Mouse (Mus musculus) embryonic facial prominence, embryonic 14.5 days (tissue): Measurements from ENCODE around the gene Hspa13. TPM values are rescaled to one million over a fixed set of nuclear protein-coding genes. Genes with fewer than 3 reads are reported as not detected.

Source experiments
- ATAC-seq: fragments of 200-750 bp; cut with Nextera tagmentation; 2 replicates; pipeline ENCODE4 v1.8.0; 2017; ENCODE audit warnings: low read depth, moderate number of reproducible peaks, moderate TSS enrichment
- DNase-seq: peaks from one replicate; pipeline ENCODE4 v3.0.0-alpha.2; 2015; ENCODE audit warnings: low spot score
- H3K27ac ChIP-seq: fragments of 300-500 bp; sonication (generic); replicated peaks from 2 replicates; pipeline ENCODE4 v1.5.1; 2014; ENCODE audit warnings: low read depth, mild to moderate bottlenecking, low read length, moderate library complexity
- H3K27me3 ChIP-seq: fragments of 300-500 bp; sonication (generic); replicated peaks from 2 replicates; pipeline ENCODE4 v1.6.1; 2014; ENCODE audit warnings: low read length; ENCODE audit not compliant: control insufficient read depth, insufficient read depth
- H3K36me3 ChIP-seq: fragments of 300-500 bp; sonication (generic); 2 replicates; pipeline ENCODE4 v1.6.1; 2014; ENCODE audit warnings: low read length, mixed read lengths; ENCODE audit not compliant: control insufficient read depth, insufficient read depth
- H3K4me1 ChIP-seq: fragments of 300-500 bp; sonication (generic); 2 replicates; pipeline ENCODE4 v1.6.1; 2014; ENCODE audit warnings: antibody characterized with exemption, low read length; ENCODE audit not compliant: control insufficient read depth, insufficient read depth
- H3K4me2 ChIP-seq: fragments of 300-500 bp; sonication (generic); 2 replicates; pipeline ENCODE4 v1.6.1; 2014; ENCODE audit warnings: low read depth, mild to moderate bottlenecking, low read length, moderate library complexity, mixed read lengths
- H3K4me3 ChIP-seq: fragments of 300-500 bp; sonication (generic); 2 replicates; pipeline ENCODE4 v1.5.1; 2014; ENCODE audit warnings: low read depth, mild to moderate bottlenecking, low read length
- H3K9ac ChIP-seq: fragments of 300-500 bp; sonication (generic); 2 replicates; pipeline ENCODE4 v1.6.1; 2014; ENCODE audit warnings: low read depth, mild to moderate bottlenecking, low read length, moderate library complexity, mixed read lengths
- H3K9me3 ChIP-seq: fragments of 300-500 bp; sonication (generic); 2 replicates; pipeline ENCODE4 v1.6.1; 2016; ENCODE audit warnings: low read length; ENCODE audit not compliant: control insufficient read depth
- WGBS: fragments of 180-500 bp; shearing (Covaris S2); extraction: QIAGEN DNeasy Blood & Tissue Kit; methylation state at CpG from one replicate; pipeline ENCODE4 v1.1.7; 2014; 5-methylcytosine and 5-hydroxymethylcytosine counted together
- microRNA-seq: library from miRNA; unstranded; fragments of <30 nt; microRNA quantifications from one replicate; pipeline ENCODE4, GENCODE M21; 2016; ENCODE audit warnings: borderline number of aligned reads
- polyA plus RNA-seq: library from polyadenylated mRNA; unstranded; fragments of >200 nt; fragmentation: Nextera tagmentation; extraction: Ambion mirVana; gene quantifications from 2 replicates; pipeline ENCODE4 v1.2.1, GENCODE M21; 2014

The Hspa13 gene
- polyA plus RNA-seq, 1 experiment from 2014 or later, result 38.4 TPM

DNA sequence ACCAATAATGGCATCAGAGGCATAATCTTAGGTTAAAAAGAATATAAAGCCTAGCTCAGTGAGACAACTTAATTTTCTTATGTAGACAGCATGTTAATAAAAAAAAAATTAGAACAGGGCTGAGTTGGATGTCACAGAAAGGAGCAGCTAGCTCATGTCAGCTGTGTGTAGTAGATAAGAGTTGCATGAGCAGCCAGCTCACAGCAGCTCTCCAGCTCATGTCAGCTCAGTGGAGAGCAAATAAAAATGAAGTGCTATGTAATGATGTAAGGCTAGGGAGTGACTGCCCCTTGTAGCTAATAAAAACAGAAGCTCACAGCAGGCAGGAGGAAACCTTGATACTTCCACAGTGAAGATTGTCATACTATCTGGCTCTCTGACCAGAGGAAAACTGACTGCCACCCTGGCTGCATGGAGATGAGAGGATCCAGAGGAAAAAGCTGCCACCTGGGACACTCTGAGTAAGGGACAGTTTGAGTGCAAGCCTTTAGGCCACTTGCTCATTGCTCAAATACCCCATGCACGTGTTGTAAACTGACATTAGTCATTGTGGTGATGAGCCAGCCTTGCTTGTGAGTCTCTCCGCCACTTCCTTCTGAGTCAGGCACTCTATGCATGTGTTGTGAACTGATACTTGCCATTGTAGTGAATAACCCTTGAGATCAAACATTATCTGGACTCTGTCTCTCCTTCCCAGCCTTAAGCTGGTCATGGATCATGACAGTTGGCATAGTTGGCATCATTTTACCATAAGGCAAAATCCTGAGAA, 49.3 kb downstream of the Hspa13 start:
- Histone ChIP-seq H3K36me3 (no peaks in the 10 kb centered on the region), H3K27ac (no peak overlapping the region), H3K9me3 (no peaks in the 10 kb centered on the region), H3K9ac (no peak overlapping the region), H3K4me1 (no peaks in the 10 kb centered on the region), H3K4me2 (no peak overlapping the region), H3K27me3 (no peaks in the 10 kb centered on the region), H3K4me3 (no peak overlapping the region)
- no peak for DNase-seq
- 66% methylated on average over 2 of the region's 2 CpGs for WGBS
- no peak for ATAC-seq

DNA sequence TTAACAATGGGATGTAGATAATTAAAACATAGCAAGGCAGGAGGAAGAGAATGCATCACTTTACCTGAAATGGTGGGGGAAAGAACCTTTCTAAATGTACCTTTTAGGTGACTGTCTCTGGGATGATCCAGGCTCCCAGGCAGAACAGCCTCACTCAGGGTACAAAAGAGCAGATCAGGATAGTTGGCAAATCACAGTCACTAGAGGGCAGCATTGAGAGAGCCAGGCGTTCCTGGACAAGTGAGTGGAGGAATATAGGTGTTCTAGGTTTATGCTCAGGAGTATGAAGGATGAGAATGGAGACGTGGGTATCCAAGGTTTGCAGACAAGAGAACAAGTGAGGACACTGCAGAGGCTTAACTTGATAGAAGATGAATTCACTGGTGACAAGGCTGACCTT, 70.7 kb downstream of the Hspa13 start:
- Histone ChIP-seq H3K36me3 (no peaks in the 10 kb centered on the region), H3K4me2 (no peak overlapping the region), H3K9me3 (no peaks in the 10 kb centered on the region), H3K9ac (no peak overlapping the region), H3K27me3 (no peaks in the 10 kb centered on the region), H3K27ac (no peak overlapping the region), H3K4me3 (no peak overlapping the region), H3K4me1 (no peaks in the 10 kb centered on the region)
- ATAC-seq, result no peak
- DNase-seq, result peak; percentile 55
- 17% methylated on average over 2 of the region's 2 CpGs for WGBS

Small RNAs within 50 kb of the gene (microRNA-seq; reads per million reads assigned to microRNA genes)
- not detected for gene Gm22923

Other genes with a start within 250 kb of the Hspa13 start
- 3.2 and 4.0 TPM in 2 replicates for gene Lipi, start 181.0 kb downstream of the Hspa13 start, polyA plus RNA-seq
- gene Rbm11, start 174.3 kb downstream of the Hspa13 start, polyA plus RNA-seq, result 0.79 and 1.4 TPM in 2 replicates